Mouse (Mus musculus): Measurements from ENCODE around the gene Rpl12.

DNA sequence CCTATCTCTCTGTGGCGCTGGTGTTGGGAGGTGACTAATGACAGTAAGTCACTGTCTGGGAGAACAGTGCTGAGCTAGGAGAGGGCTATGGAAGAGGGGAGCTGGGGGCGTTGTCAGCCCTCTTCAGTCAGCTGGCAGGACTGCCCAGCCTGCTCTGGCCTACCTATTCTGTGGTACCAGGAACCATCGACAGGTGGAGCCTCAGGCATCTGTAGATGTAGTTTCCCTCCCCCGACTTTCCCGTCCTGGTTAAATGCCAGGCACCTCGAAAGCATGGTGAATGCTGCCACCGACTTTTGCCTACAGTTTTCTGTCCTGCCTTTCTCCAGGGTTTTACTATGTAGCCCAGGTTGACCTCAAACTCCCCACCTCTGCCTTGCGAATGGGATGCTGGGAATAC, 4.0 kb upstream of the Rpl12 start:
- TF ChIP-seq CTCF (IDR thresholded peaks at IDR 0.05; ENCODE audit: extremely low read depth, insufficient read depth, low read length) (0 out of 2 replicates have a peak, but pooled peaks have one; percentile 25), POLR2A (IDR thresholded peaks at IDR 0.05; ENCODE audit: extremely low read depth, insufficient read depth, low read length) (no peak)
